Mouse (Mus musculus) midbrain, embryonic 16.5 days (tissue): ENCODE results near the gene Gpank1. TPM values are rescaled to one million over a fixed set of nuclear protein-coding genes. Genes with fewer than 3 reads are reported as not detected.

Experiments used
- ATAC-seq: fragments of 200-750 bp; cut with Nextera tagmentation; 2 replicates; pipeline ENCODE4 v1.8.0; 2017; ENCODE audit warnings: moderate TSS enrichment
- H3K27ac ChIP-seq: fragments of 300-500 bp; sonication (generic); 2 replicates; pipeline ENCODE4 v1.5.1; 2014; ENCODE audit warnings: mild to moderate bottlenecking, low read length, mixed read lengths
- H3K27me3 ChIP-seq: fragments of 300-500 bp; sonication (generic); 2 replicates; pipeline ENCODE4 v1.6.1; 2014; ENCODE audit warnings: low read depth, low read length, mixed read lengths; ENCODE audit not compliant: control insufficient read depth, insufficient read depth
- H3K36me3 ChIP-seq: fragments of 300-500 bp; sonication (generic); 2 replicates; pipeline ENCODE4 v1.6.1; 2014; ENCODE audit warnings: mild to moderate bottlenecking, low read length, moderate library complexity, mixed read lengths; ENCODE audit not compliant: control insufficient read depth, insufficient read depth
- H3K4me1 ChIP-seq: fragments of 300-500 bp; sonication (generic); 2 replicates; pipeline ENCODE4 v1.6.1; 2014; ENCODE audit warnings: mild to moderate bottlenecking, low read length, mixed read lengths; ENCODE audit not compliant: control insufficient read depth, insufficient read depth
- H3K4me2 ChIP-seq: fragments of 300-500 bp; sonication (generic); 2 replicates; pipeline ENCODE4 v1.6.1; 2014; ENCODE audit warnings: mild to moderate bottlenecking, low read length, mixed read lengths
- H3K4me3 ChIP-seq: fragments of 300-500 bp; sonication (generic); 2 replicates; pipeline ENCODE4 v1.5.1; 2014; ENCODE audit warnings: low read depth, mild to moderate bottlenecking, low read length, moderate library complexity, mixed read lengths
- H3K9ac ChIP-seq: fragments of 300-500 bp; sonication (generic); 2 replicates; pipeline ENCODE4 v1.6.1; 2014; ENCODE audit warnings: low read depth, low read length, mixed read lengths
- H3K9me3 ChIP-seq: fragments of 300-500 bp; sonication (generic); replicated peaks from 2 replicates; pipeline ENCODE4 v1.6.1; 2014; ENCODE audit warnings: mild to moderate bottlenecking, low read length, mixed read lengths; ENCODE audit not compliant: control insufficient read depth, poor library complexity, severe bottlenecking
- WGBS: fragments of 180-500 bp; shearing (Covaris S2); extraction: QIAGEN DNeasy Blood & Tissue Kit; methylation state at CpG from one replicate; pipeline ENCODE4 v1.1.7; 2014; 5-methylcytosine and 5-hydroxymethylcytosine counted together
- polyA plus RNA-seq: library from polyadenylated mRNA; unstranded; fragments of >200 nt; fragmentation: Nextera tagmentation; extraction: Ambion mirVana; gene quantifications from 2 replicates; pipeline ENCODE4 v1.2.1, GENCODE M21; 2015

The Gpank1 gene
- polyA plus RNA-seq, 1 experiment from 2014 or later, result 24.3 TPM

DNA sequence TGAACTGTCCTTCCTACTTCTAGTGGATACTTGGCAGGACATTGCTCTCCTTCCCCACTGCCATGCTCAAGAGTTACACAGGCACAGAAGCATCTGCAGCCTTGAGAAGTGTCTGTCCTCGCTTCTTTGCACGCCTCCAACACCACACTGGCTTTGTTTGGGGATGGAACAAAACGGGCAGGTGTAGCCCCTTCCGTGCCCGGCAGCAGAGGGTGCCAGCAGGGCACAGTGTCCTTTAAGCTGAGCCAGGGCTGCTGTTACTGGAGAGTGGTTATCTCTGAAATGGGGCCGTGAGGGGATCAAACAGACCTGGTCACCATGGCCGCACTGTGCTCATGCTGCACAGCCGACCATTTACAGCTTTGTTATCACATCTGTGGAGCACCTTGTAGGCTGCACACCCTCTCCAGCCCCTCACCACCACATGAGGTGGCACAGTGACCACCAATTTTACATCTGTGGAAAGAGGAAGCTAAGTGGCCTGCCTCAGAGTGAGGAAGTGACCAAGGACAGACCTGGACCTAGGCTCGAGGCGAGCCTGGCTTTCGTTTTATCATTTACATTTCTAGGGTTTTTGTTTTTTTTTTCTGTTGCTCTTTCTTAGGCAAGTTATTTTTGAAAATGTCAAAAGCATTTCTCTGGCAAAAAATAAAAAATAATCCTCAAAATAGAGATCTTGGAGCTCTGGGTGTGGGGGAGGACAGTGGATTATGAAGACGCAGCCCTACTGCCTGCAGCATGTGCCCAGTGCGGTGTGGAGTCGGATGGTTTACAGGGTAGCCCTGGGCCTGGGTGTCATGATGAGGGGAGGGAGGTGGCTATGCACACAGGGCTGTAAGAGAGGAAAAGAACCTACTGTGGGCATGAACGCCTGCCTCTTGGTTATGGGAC, 26.5 kb upstream of the Gpank1 start:
- Histone ChIP-seq H3K4me2 (no peak overlapping the region), H3K36me3 (peaks cover 40% of the 10 kb centered on the region), H3K27ac (no peak overlapping the region), H3K4me3 (no peak overlapping the region), H3K4me1 (peaks cover 12% of the 10 kb centered on the region), H3K27me3 (no peaks in the 10 kb centered on the region), H3K9me3 (no peaks in the 10 kb centered on the region), H3K9ac (no peak overlapping the region)
- WGBS, result 95% methylated on average over 15 of the region's 15 CpGs
- no peak for ATAC-seq

DNA sequence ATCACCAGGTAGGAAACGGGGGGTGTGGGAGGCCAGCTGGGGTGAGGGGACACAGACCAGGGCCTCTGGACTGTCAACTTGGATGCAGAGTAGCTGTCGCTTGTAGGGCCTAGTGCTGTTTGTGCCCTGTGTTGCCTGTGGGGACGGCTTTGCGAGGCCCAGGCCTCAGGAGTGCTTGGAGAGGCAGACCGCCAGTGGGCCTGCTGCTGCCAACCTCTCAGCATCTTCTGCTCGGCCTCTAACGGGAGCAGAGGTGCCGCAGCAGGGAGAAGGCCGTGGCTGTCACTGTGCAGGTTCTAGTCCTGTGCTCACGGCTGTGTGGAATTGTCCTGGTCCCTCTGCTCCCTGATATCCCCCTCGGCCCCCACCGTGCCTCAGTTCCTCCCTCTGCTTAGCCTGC, 24.7 kb upstream of the Gpank1 start:
- H3K4me3 ChIP-seq, result no peak overlapping the region
- no peaks in the 10 kb centered on the region for H3K27me3 ChIP-seq
- peaks cover 50% of the 10 kb centered on the region for H3K36me3 ChIP-seq
- no peak for ATAC-seq
- no peaks in the 10 kb centered on the region for H3K9me3 ChIP-seq
- 79% methylated on average over 12 of the region's 12 CpGs for WGBS
- no peak overlapping the region for H3K27ac ChIP-seq
- no peaks in the 10 kb centered on the region for H3K4me1 ChIP-seq
- H3K9ac ChIP-seq, result no peak overlapping the region
- no peak overlapping the region for H3K4me2 ChIP-seq

DNA sequence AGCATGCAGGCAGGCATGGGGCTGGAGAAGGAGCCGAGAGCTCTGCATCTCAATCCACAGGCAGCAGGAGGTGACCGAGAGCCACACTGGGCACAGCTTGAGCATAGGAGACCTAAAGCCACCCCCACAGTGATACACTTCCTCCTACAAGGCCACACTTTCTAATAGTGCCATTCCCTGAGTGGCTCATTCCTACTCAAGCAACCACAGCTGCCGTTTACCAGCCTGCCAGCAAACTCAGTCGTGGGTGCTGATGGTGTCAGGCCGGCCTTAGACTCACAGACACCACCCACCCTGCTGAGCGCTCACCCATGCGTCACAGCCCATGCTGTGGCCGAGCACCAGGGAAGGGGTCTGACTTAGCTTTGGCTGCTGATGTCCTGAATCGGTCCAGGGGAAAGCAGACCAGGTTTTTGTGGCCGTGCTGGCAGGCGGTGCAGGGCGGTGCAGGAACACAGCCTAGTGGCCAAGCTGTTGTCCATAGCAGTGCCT, 24.0 kb upstream of the Gpank1 start:
- ATAC-seq, result no peak
- H3K27me3 ChIP-seq, result no peaks in the 10 kb centered on the region
- no peak overlapping the region for H3K9ac ChIP-seq
- no peak overlapping the region for H3K27ac ChIP-seq
- 69% methylated on average over 12 of the region's 12 CpGs for WGBS
- H3K9me3 ChIP-seq, result no peaks in the 10 kb centered on the region
- H3K4me3 ChIP-seq, result no peak overlapping the region
- H3K4me2 ChIP-seq, result no peak overlapping the region
- H3K36me3 ChIP-seq, result peaks cover 51% of the 10 kb centered on the region
- H3K4me1 ChIP-seq, result no peaks in the 10 kb centered on the region

DNA sequence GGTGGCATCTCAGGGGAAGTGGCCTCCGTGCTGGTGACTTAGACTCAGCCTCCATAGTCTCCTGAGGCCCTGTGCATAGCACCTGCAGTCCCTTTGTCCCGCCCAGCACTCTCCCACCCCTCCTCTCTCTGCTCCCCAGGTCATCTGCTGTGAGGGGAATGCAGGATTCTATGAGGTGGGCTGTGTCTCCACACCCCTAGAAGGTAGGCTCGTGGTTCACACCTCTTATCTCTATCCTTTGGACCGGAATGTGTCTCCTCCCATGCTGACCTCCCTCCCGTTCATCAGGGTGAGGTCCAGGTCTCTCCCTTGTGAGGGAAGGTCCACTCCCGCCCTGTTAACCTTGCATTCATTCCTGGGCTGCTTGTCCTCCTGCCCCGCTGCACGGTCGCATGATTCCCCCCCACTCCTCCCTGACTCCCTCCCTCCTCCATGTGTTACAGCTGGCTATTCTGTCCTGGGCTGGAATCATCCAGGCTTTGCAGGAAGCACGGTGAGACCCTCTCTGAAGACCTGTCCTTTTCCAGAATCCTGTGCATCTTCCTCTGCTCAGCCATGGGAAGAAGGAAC, 21.0 kb upstream of the Gpank1 start:
- H3K4me1 ChIP-seq, result no peaks in the 10 kb centered on the region
- WGBS, result 81% methylated on average over 10 of the region's 10 CpGs
- no peak for ATAC-seq

DNA sequence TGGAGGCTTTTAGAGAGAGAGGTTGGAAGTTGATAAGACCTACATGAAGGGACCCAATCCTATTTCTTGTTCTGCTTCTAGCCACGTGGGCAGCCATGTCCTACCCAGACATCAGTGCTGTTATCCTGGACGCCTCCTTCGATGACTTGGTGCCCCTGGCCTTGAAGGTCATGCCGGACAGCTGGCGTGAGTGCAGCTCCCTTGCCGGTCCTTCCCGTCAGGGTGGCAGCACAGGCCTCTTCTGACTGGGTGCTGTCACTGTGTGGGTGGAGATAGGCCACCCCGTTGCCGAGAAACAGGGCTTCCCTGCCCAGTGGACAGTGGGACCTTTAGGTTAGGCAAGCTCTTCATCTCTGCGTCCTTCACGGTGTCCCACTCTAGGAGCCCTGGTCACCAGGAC, 20.1 kb upstream of the Gpank1 start:
- Histone ChIP-seq H3K9me3 (no peaks in the 10 kb centered on the region), H3K4me1 (no peaks in the 10 kb centered on the region; the same call in 1 of the 2 replicates), H3K4me3 (no peak overlapping the region), H3K27me3 (no peaks in the 10 kb centered on the region), H3K36me3 (peaks cover 47% of the 10 kb centered on the region), H3K27ac (no peak overlapping the region), H3K4me2 (no peak overlapping the region), H3K9ac (no peak overlapping the region)
- WGBS, result 92% methylated on average over 11 of the region's 11 CpGs
- no peak for ATAC-seq

More for the DNA sequence above, 21.0 kb upstream of the Gpank1 start:
- H3K4me3 ChIP-seq, result no peak overlapping the region
- H3K36me3 ChIP-seq, result peaks cover 48% of the 10 kb centered on the region
- H3K27me3 ChIP-seq, result no peaks in the 10 kb centered on the region
- H3K4me2 ChIP-seq, result no peak overlapping the region
- H3K27ac ChIP-seq, result no peak overlapping the region
- H3K9ac ChIP-seq, result no peak overlapping the region
- no peaks in the 10 kb centered on the region for H3K9me3 ChIP-seq

DNA sequence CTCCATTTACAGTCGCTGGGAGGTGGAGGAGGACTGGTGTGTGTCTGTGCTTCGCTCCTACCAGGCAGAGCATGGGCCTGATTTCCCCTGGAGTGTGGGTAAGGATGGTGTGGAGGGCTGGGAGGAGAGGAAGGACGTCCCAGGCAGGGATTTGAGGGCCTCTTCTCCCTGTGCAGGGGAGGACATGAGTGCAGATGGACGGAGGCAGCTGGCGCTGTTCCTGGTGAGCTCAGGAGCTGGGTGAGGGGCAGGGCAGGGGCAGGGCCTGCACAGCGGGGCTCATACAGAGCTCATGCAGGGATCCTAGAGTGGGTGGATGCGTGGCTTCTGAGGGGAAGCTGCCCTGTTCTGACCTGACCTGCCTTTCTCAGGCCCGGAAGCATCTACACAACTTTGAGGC, 19.0 kb upstream of the Gpank1 start:
- no peak overlapping the region for H3K4me3 ChIP-seq
- no peaks in the 10 kb centered on the region for H3K27me3 ChIP-seq
- no peak overlapping the region for H3K27ac ChIP-seq
- H3K9me3 ChIP-seq, result no peaks in the 10 kb centered on the region
- no peak overlapping the region for H3K4me2 ChIP-seq
- no peak for ATAC-seq
- no peaks in the 10 kb centered on the region; the same call in 1 of the 2 replicates for H3K4me1 ChIP-seq
- peaks cover 40% of the 10 kb centered on the region for H3K36me3 ChIP-seq
- no peak overlapping the region for H3K9ac ChIP-seq
- WGBS, result 77% methylated on average over 8 of the region's 8 CpGs

DNA sequence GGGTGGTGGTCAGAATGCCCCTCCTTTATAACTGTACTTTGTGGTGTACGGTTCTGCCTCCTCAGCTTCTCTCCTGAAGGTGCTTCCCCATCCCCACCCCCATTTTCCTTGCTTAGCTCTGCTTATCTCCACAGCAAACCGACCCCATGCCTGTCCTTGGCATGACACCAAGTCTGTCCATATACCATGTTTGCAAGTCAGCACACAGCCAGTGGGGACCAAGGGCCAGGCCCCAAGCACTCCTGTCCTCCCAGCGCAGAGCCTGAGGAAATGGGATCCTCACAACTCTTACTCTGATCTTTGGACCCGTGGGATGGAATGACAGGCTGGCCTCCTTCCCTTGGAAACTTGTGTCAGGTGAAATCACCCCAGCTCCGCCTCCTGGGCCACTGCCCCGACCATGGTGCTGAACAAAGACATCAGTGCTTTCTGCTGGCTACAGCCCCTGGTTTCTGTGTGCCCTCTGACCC, 18.0 kb upstream of the Gpank1 start:
- Histone ChIP-seq H3K27me3 (no peaks in the 10 kb centered on the region), H3K4me1 (no peaks in the 10 kb centered on the region; the same call in 1 of the 2 replicates), H3K9ac (no peak overlapping the region), H3K36me3 (peaks cover 35% of the 10 kb centered on the region), H3K4me3 (no peak overlapping the region), H3K27ac (no peak overlapping the region), H3K9me3 (no peaks in the 10 kb centered on the region), H3K4me2 (no peak overlapping the region)
- ATAC-seq, result no peak
- WGBS, result 71% methylated on average over 6 of the region's 6 CpGs

DNA sequence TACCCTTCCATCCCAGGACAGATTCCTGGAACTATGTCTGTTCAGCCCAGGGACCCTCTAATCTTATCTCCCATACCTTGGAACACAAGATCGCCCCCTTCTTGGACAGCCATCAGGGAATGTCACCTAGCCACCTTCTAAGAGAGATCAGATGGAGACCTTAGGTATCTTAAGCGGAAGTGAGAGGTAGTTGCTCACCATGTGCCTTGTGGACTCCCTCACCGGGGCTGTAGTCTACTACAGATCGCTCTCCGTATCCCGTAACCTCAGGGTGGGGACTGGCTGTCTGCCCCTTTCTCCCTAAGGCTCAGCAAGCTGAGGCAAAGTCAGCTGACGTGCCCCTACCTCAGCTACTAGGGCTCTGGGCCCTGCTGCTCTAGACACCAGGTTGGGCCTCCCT, 17.2 kb upstream of the Gpank1 start:
- WGBS, result 95% methylated on average over 7 of the region's 7 CpGs
- H3K9me3 ChIP-seq, result no peaks in the 10 kb centered on the region
- H3K4me2 ChIP-seq, result no peak overlapping the region
- H3K36me3 ChIP-seq, result peaks cover 31% of the 10 kb centered on the region
- no peak overlapping the region for H3K27ac ChIP-seq
- H3K27me3 ChIP-seq, result no peaks in the 10 kb centered on the region
- H3K4me3 ChIP-seq, result no peak overlapping the region
- H3K9ac ChIP-seq, result 0 out of 2 replicates have a peak overlapping the region, but pooled peaks have one; percentile 10
- no peaks in the 10 kb centered on the region; the same call in 1 of the 2 replicates for H3K4me1 ChIP-seq
- no peak for ATAC-seq

DNA sequence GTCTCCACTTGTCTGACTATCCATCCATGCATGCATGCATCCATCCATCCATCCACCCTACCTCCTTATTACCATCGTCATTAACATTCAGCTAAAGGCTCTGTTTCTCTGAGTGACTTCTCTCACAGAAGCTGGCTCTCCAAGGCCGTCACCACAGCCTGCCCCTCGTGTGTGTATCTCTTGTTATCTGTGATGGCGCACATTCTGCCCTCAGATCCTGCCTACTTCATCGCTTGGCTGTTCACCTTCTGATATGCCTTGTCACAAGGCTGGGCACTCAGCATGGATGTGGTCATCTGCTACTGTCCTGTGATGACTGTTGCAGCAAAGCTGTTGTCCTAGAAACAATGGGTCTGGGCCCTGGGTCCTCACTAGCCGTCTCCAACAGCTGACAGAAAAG, 16.5 kb upstream of the Gpank1 start:
- no peak overlapping the region for H3K9ac ChIP-seq
- WGBS, result 77% methylated on average over 6 of the region's 6 CpGs
- no peaks in the 10 kb centered on the region; the same call in 1 of the 2 replicates for H3K4me1 ChIP-seq
- H3K27me3 ChIP-seq, result no peaks in the 10 kb centered on the region
- no peak overlapping the region for H3K4me2 ChIP-seq
- no peaks in the 10 kb centered on the region for H3K9me3 ChIP-seq
- H3K4me3 ChIP-seq, result no peak overlapping the region
- no peak overlapping the region for H3K27ac ChIP-seq
- H3K36me3 ChIP-seq, result peaks cover 25% of the 10 kb centered on the region
- ATAC-seq, result no peak
